Mouse (Mus musculus): ENCODE results near the gene Gpr174.
"Not testable (repeated sequence)": the region's sequence is repeated elsewhere in the genome, so short reads cannot be mapped to it uniquely, and the experiment has no call there.

Gene Gpr174

GRCm38 (mm10) chrX:107255486-107256227 lies at the start of gene Gpr174:
Gene Gpr174, plus strand, starts transcription at chrX:107255878.
- no peak for DNase-seq (ENCODE audit: low spot score in 2 of 2)

DNA sequence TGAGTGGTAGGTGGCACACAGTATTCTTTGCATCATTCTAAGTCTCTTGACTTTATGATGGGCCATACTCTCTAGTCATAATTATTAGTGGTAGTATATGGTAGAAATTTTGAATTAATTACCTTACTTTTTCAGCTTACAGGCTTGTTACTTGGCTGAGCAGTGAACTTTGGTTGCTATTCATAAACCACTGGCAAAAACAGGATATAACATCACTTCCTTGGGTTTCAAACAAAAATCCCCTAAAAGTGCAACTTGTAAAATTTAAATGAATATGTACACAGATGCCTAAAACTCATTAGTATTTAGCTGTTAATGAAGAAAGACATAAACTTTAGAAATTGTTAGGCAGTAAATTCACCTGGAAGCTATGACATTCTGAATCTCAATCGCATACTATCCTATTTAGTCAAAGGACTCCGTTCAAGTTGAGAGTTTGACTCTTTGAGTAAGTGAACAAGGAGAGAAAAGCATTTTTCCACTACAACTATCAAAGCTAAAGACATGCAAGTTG lies 38.0 kb upstream of the Gpr174 start:
- no peak for DNase-seq (ENCODE audit: low spot score in 2 of 2)

GRCm38 (mm10) chrX:107224846-107225245 lies 30.8 kb upstream of the Gpr174 start:
- DNase-seq (ENCODE audit: low spot score in 2 of 2), result no peak

- no peak for DNase-seq (ENCODE audit: low spot score in 2 of 2)
Measured at GRCm38 (mm10) chrX:107231214-107231613, 24.5 kb upstream of the Gpr174 start.

DNA sequence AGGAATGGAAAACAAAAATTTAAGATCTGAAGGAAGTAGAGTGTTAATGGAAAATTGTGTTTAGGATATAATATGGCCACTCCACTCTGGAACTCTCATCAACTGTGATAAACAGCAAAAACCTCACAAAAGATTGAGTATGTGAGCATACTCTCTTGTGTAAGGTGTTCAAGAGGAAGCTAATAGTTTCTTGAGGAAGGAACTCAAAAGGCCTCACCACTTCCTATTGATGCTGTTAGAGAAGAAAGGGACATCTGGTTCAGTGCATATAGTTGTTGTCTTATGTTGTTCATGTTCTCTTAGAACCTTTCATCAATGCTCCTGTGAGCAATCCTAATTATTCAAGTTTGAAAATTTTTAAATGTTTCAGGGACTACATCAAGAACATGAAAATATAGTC lies 21.0 kb upstream of the Gpr174 start:
- no peak for DNase-seq (ENCODE audit: low spot score in 2 of 2)

GRCm38 (mm10) chrX:107236461-107236860 lies 19.2 kb upstream of the Gpr174 start:
- no peak for DNase-seq (ENCODE audit: low spot score in 2 of 2)

DNA sequence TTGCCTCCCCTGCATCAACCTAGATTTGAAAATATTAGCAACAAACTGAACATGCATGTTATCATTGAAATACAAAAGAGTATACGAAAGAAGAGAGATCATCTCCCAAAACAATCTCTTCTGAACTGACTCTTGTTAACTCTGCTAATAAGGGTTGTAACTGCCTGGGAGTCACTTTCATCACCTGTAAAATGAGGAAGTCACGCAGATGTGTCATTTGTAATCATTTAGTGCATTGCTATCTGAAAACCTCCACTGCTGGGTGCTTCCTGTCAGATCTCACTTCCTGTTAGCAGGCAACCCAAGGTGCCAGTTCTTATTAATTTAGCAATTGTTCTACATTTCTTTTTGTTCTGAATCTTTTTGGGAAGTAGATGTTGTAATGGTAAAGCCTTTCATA lies 5.3 kb upstream of the Gpr174 start:
- no peak for DNase-seq (ENCODE audit: low spot score in 2 of 2)

GRCm38 (mm10) chrX:107264619-107265018 lies 8.9 kb downstream of the Gpr174 start:
- DNase-seq (ENCODE audit: low spot score in 2 of 2), result no peak

- DNase-seq (ENCODE audit: low spot score in 2 of 2), result no peak
Measured at GRCm38 (mm10) chrX:107277606-107278005, 21.9 kb downstream of the Gpr174 start.

DNA sequence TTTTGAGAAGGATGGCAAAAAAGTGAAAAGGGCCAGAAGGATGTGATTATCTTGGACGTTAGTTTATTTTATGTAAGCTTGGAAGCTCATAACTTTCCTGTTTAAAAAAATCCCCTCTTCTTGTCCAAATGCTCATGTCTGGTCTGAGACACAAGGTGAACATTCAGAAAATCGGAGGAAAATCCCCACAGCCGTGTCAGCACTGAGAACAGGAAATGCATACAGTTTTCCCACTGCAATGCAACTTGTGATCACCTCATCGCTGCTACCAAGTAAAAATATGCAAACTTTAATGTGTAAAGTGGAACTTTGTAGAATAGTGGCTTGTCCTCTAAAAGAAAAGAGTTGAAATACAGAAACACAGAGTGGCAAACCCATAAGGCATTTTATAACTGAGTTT lies 28.5 kb downstream of the Gpr174 start:
- DNase-seq (ENCODE audit: low spot score in 2 of 2), result no peak

DNA sequence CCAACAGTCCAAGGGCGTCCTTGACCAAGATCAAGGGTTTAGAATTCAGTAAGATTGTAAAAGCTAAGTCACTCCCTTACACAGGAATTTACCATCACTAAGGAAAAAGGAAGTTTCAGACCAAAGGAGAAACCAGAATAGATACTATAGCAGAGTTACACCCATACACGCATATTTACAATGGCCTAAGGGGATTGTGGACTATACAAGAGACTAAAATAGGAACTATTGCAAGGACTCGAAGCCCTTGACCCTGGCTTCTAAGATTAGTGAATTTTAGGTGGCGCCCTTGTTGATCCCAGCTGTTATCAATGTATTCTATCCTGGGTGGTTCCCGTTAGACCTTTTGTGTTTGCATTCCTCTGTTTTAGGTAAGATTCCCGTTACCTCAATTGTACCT lies 42.2 kb downstream of the Gpr174 start:
- DNase-seq (ENCODE audit: low spot score in 2 of 2), result not testable (repeated sequence)

- DNase-seq (ENCODE audit: low spot score in 2 of 2), result no peak
Measured at GRCm38 (mm10) chrX:107298761-107299160, 43.1 kb downstream of the Gpr174 start.

GRCm38 (mm10) chrX:107306492-107306891 lies 50.8 kb downstream of the Gpr174 start:
- no peak for DNase-seq (ENCODE audit: low spot score in 2 of 2)

GRCm38 (mm10) chrX:107312533-107312932 lies 56.9 kb downstream of the Gpr174 start:
- no peak for DNase-seq (ENCODE audit: low spot score in 2 of 2)

DNA sequence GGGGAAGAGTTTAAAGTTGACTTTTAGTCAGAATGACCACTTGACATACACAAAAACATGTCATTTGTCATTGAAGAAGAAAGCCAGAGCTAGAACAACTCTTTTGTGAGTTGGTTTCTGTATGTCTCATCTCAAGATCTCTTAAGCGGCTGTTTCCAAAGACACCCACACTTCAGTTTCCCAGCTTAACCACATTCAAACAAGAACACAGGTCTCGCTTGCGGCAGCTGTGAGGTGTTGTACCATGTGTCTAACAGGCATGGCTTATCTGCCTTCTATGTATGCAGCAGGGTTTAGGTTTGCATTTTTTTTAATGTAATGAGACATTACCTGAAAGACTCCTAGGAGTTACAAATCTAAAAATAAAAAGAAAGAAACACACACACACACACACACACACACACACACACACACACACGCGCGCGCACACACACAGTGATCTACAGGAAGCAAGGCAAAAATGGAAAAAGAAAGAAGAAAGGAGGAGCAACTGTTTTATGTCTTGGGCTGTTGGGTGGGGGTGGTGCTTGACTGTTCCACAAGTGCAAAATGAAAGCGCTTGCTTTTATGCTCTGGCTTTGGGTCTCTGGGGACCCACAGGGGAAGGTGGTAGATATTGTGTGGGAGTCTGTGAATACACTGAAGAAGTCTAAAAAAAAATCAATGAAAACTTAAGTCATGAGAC lies 70.2 kb downstream of the Gpr174 start:
- no peak for DNase-seq (ENCODE audit: low spot score in 2 of 2)

DNA sequence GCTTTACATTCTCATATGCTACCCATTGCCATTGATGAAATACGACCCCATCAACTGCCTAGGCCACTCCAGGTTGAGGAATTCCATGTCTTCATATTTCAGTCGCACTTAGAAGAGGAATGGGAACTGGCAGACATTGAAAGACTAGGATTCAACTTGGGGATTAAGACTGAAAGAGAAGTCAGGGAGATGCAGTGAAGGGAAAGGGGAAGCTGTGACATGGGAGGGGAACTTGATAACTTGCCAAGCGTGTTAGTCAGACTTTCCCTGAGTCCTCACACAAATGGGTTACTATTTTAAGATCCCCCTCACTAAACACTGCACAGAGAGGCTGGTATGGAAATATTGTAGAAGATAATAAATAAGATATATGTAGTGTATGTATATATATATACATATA lies 74.2 kb downstream of the Gpr174 start:
- no peak for DNase-seq (ENCODE audit: low spot score in 2 of 2)

DNA sequence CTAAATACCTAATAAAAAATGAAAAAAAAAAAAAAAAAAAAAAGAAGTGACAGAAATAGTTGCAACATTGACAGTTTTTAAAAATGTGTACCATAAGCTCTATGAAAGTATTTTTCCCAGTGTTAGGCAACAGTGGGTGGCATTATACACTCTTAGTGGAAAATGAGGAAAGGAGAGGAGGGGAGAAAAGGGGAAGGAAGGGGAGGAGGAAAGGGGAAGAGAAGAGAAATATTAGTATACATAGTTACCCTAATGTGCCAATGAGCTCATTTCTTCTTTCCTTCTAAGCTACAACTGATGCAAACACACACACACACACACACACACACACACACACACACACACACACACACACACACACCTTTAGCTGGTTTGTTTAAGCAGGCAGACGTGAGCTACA lies 80.9 kb downstream of the Gpr174 start:
- DNase-seq (ENCODE audit: low spot score in 2 of 2), result no peak

- no peak for DNase-seq (ENCODE audit: low spot score in 2 of 2)
Measured at GRCm38 (mm10) chrX:107341980-107342379, 86.3 kb downstream of the Gpr174 start.
